Mouse (Mus musculus) spleen, adult 2 months (tissue): ENCODE measurements around the gene Lpcat2.
"Not testable (repeated sequence)": the region's sequence is repeated elsewhere in the genome, so short reads cannot be mapped to it uniquely, and the experiment has no call there.

Experiments used
- CTCF ChIP-seq: fragments of 200-500 bp; IDR thresholded peaks from 2 replicates; pipeline ENCODE4 v1.5.1; 2011; ENCODE audit warnings: mild to moderate bottlenecking, inconsistent platforms; ENCODE audit not compliant: insufficient read depth, insufficient read length, insufficient replicate concordance; ENCODE audit errors: extremely low read depth
- POLR2A ChIP-seq: fragments of 200-500 bp; IDR thresholded peaks from 2 replicates; pipeline ENCODE4 v1.6.1; 2011; ENCODE audit warnings: low read depth, low read length, inconsistent platforms

DNA sequence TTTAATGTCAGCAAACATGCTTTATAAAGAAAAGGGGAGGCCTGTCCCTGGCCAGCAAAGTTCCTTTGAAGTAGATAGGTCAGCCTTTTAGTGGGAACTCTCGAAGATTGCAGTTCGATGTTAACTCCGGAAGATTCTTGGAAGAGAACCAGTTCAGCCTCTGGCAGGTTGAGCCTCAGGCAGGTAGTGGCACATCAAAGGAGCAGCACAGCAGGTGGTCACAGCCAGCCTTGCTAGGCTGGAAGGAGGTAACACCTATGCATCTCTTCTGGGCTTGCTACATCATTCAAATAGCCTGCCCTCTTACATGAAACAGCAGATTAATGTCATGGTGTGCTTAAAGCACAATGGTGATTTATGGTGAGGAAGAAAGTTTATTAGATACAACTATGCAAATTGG, 37.1 kb downstream of the Lpcat2 start:
- TF ChIP-seq CTCF, POLR2A: not testable (repeated sequence)
